Mouse (Mus musculus) 3T3-L1 (cell line): ENCODE data around the gene Uggt1.
A peak's percentile ranks its signal among the peaks of the same experiment; 100 is the strongest.

Experiments used
- DNase-seq: peaks from one replicate; pipeline ENCODE4 v3.0.0-alpha.2; 2015; ENCODE audit warnings: low read depth, low spot score

Gene Uggt1

GRCm38 (mm10) chr1:36180038-36180437 is 64.5 kb downstream of the Uggt1 start:
- DNase-seq, result no peak

GRCm38 (mm10) chr1:36173461-36173860 is 71.1 kb downstream of the Uggt1 start:
- DNase-seq, result peak; percentile 9

GRCm38 (mm10) chr1:36172941-36173340 is 71.6 kb downstream of the Uggt1 start:
- no peak for DNase-seq

- DNase-seq, result no peak
These were observed 81.8 kb downstream of the Uggt1 start for GRCm38 (mm10) chr1:36162687-36163086.

- no peak for DNase-seq
These were observed 83.3 kb downstream of the Uggt1 start for GRCm38 (mm10) chr1:36161208-36161607.

GRCm38 (mm10) chr1:36160246-36160645 is 84.3 kb downstream of the Uggt1 start:
- peak; percentile 41 for DNase-seq

- DNase-seq, result peak; percentile 52
These were observed 95.1 kb downstream of the Uggt1 start for GRCm38 (mm10) chr1:36149411-36149810.

GRCm38 (mm10) chr1:36148809-36149208 is 95.7 kb downstream of the Uggt1 start:
- no peak for DNase-seq

GRCm38 (mm10) chr1:36145050-36145449 is 99.5 kb downstream of the Uggt1 start:
- DNase-seq, result peak; percentile 72

- no peak for DNase-seq
These were observed 104.2 kb downstream of the Uggt1 start for GRCm38 (mm10) chr1:36140311-36140710.

- DNase-seq, result peak; percentile 86
These were observed 109.9 kb downstream of the Uggt1 start for GRCm38 (mm10) chr1:36134584-36134983.

GRCm38 (mm10) chr1:36133647-36134046 is 110.9 kb downstream of the Uggt1 start:
- no peak for DNase-seq

- DNase-seq, result no peak
These were observed 111.5 kb downstream of the Uggt1 start for GRCm38 (mm10) chr1:36133041-36133440.

- no peak for DNase-seq
These were observed 112.3 kb downstream of the Uggt1 start for GRCm38 (mm10) chr1:36132211-36132610.

- DNase-seq, result no peak
These were observed 112.8 kb downstream of the Uggt1 start for GRCm38 (mm10) chr1:36131766-36132165.

GRCm38 (mm10) chr1:36131154-36131553 is 113.4 kb downstream of the Uggt1 start:
- peak; percentile 43 for DNase-seq

- DNase-seq, result peak; percentile 96
These were observed 114.0 kb downstream of the Uggt1 start for GRCm38 (mm10) chr1:36130307-36131035.

GRCm38 (mm10) chr1:36129881-36130280 is 114.6 kb downstream of the Uggt1 start:
- no peak for DNase-seq

- DNase-seq, result peak; percentile 71
These were observed 115.4 kb downstream of the Uggt1 start for GRCm38 (mm10) chr1:36129126-36129525.

GRCm38 (mm10) chr1:36125076-36125475 is 119.4 kb downstream of the Uggt1 start:
- DNase-seq, result peak; percentile 64

GRCm38 (mm10) chr1:36121172-36121571 is 123.3 kb downstream of the Uggt1 start:
- DNase-seq, result no peak

GRCm38 (mm10) chr1:36119426-36119825 is 125.1 kb downstream of the Uggt1 start:
- DNase-seq, result no peak

GRCm38 (mm10) chr1:36118958-36119357 is 125.6 kb downstream of the Uggt1 start:
- DNase-seq, result no peak
